Mouse (Mus musculus): ENCODE results near the gene Adrm1.

Gene Adrm1

GRCm38 (mm10) chr2:180170806-180171521, at the start of gene Adrm1:
Gene Adrm1, plus strand, starts transcription at chr2:180171485.
- DNase-seq, result peak; percentile 98

DNA sequence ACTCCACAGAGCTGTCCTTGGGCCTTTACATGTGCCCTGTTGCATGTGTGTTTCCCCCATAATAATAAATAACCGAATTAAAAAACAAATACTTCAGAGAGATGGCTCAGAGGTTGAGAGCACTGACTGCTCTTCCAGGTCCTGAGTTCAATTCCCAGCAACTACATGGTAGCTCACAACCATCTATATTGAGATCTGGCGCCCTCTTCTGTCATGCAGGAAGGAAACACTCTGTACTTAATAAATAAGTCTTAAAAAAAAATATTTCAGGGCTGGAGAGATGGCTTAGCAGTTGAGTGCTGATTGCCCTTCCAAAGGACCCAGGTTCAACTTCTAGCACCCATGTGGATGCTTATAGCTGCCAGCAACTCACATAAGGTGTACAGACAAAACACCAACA, 47.1 kb upstream of the Adrm1 start:
- no peak for DNase-seq

DNA sequence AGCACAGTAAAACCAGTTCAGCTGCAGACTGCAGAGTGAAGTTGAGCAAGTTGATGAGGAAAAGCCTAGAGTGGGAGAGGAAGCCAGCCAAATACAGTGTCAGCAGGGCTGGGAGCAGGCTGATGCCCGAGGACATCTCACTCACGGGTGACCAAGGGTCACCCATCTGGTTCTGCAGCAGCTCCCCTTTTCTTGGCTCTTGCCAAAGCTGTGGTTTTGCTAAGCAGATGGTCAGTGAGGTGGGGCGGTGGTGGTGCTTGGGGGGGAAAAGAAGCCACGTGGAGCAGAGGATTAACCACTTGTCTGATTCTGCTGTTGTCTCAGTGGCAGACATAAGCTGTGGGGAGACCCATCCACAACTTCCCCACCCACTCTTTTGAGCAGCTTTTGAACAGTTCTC, 45.1 kb upstream of the Adrm1 start:
- DNase-seq, result peak; percentile 32

GRCm38 (mm10) chr2:180127675-180128074, 43.6 kb upstream of the Adrm1 start:
- DNase-seq, result no peak

- no peak for DNase-seq
Measured at GRCm38 (mm10) chr2:180133231-180133630, 38.1 kb upstream of the Adrm1 start.

DNA sequence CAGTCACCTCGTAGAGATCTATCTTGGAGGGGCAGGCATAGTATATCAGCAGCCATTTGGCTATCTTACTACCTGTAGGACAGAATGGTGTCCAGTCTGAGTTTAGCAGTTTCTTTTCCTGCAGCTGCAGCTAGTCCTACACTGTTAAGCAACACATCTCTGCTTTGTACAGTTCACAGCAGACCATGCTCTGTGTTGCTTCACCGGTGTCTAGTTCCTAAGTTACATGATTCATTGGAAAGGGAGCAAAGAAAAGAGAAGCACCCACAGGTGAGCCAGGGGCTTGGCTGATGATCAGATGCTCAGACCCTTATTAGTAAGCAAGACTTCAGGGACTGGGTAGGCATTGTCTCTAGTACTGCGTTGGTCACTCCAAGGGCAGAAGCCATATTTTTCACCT, 37.4 kb upstream of the Adrm1 start:
- no peak for DNase-seq

GRCm38 (mm10) chr2:180135414-180135813, 35.9 kb upstream of the Adrm1 start:
- no peak for DNase-seq

DNA sequence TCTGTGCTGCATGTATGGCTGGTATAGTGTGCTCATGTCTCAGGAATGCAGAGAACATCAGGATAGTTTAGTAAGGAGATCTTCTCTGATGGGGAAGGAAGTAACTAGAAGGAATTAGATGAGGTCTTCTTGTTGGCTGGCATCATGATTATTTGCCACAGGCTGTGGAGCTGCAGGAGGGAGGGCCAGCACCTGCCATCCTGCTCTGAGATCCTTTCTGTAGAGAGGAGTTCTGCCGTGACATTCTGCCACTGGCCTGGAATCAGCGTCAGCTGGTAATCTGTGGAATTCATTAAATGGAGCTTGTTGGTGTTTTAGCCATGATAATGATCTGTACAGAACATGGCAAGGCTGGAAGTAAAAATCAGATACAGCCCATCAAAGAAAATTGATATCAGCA, 25.2 kb upstream of the Adrm1 start:
- DNase-seq, result no peak

DNA sequence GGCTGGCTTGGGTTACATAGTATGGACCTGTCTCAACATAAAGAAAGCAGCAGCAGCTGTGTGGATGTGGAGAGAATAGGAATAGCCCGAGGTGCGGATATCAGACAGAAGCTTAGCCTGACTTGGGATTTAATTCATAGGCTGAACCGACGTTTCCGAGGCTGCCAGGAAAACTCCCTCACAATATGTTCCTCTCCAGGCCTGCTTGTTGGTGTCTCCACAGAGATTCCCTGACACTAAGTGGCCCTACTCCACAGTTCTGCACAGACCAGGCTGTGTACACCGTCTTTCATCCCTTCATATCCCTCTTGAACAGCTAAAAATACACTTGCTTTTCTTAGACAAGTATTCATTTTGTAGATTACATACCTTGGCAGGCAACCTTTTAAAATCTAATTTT, 23.9 kb upstream of the Adrm1 start:
- no peak for DNase-seq

DNA sequence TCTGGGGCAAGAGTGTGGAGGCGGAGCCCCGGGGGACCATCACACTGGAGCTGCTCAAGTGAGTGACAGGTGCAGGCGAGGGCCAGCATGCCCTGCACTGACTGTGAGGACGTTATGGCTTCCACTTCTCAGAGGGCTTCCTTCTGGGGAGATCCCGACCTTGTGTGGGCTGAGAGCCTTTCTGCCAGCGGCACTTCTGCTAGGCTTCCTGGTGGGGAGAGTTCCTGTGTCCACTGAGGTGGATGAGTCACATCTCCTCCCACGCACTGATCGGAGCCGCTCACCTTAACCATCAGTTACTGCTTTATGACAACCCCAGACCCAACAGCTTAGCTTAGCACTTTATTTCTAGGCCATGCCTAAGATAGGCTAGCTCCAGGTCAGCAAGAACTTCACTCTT, 22.7 kb upstream of the Adrm1 start:
- no peak for DNase-seq

- DNase-seq, result no peak
Measured at GRCm38 (mm10) chr2:180154796-180155195, 16.5 kb upstream of the Adrm1 start.

DNA sequence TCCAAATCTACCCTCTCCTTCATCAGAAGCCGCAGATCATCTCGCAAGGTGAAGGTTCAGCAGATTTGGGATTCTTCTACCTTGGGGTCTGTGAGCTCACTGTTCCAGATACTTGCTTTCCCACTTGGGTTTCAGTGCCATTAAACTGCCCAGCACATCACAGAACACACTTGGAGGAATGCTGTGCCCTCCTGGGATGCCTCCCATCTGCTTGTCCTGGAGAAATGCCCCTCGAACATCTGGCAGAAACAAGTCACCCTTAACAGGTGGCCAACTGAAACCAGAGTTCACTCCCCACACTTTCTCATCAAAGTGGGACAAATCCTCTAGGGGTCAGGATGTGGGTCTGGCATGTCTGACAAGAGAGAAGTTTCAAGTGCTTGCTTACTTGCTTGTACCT, 12.7 kb upstream of the Adrm1 start:
- no peak for DNase-seq

GRCm38 (mm10) chr2:180165855-180166254, 5.4 kb upstream of the Adrm1 start:
- no peak for DNase-seq

GRCm38 (mm10) chr2:180166869-180167268, 4.4 kb upstream of the Adrm1 start:
- no peak for DNase-seq

DNA sequence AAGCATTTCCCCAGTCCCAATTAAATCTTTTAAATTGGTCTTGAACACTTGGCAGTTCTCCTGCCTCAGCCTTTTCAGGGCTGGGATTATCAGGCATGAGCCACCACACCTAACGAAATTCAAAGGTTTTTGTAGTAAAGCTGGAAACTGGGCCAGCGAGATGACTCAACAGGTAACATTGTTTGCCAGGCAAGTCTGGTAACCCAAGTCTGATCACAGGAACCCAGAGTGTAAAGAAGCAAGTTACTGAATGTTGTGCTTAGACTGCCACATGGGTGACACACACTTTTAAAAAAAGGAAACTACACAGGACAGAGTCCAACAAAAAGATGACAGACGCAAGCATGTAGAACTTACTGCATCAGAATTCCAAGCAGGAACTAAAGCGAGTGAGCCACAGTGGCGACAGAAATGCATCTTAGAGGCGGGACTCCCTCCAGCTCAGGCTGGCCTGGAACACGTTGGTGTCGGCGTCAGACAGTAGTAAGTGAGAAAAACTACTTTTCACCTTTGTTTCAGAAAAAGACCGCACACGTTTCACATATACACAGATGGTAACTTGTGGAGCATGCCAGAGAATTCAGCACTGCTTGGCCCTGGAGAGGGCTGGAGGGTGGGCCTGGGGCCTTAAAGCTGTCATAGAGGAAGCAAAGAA, 1.0 kb upstream of the Adrm1 start:
- DNase-seq, result no peak

- no peak for DNase-seq
Measured at GRCm38 (mm10) chr2:180171522-180172070, 311 bp downstream of the Adrm1 start.

GRCm38 (mm10) chr2:180172152-180172551, 867 bp downstream of the Adrm1 start:
- no peak for DNase-seq

GRCm38 (mm10) chr2:180173163-180173562, 1.9 kb downstream of the Adrm1 start:
- DNase-seq, result no peak

GRCm38 (mm10) chr2:180173711-180174110, 2.4 kb downstream of the Adrm1 start:
- peak; percentile 49 for DNase-seq

GRCm38 (mm10) chr2:180174121-180174520, 2.8 kb downstream of the Adrm1 start:
- no peak for DNase-seq

DNA sequence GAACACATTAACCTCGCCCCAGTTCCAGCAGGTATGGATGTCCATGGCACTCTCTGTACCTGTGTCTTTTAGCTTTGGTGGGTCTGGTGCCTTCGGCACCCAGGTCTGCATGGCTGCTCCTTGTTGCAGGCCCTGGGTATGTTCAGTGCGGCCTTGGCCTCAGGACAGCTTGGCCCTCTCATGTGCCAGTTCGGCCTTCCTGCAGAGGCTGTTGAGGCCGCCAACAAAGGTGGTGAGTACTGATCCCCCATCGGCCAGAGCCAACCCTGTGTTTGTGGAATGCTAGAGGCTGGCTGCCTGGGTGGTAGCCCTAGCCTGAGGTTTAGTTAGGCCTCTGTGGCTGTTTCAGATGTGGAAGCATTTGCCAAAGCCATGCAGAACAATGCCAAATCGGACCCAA, 4.4 kb downstream of the Adrm1 start:
- no peak for DNase-seq

DNA sequence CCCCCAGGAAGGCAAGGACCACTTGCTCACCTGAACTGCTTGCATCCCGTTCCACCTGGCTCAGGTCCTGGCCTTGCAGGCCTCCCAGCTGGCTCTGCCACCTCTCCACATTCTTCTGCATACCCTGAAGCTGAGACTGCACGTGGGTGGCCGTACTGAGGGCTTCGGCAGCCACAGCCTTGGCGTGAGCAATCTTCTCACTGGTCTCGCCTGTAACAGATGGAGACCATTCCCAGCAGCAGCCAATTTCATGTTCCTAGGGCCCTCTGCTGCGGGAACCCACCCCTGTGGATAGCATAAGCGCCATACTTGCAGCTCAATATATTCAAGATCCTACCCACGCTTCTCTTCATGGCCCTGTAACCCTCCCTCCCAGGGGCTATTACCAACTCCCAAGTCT, 10.3 kb downstream of the Adrm1 start:
- no peak for DNase-seq

DNA sequence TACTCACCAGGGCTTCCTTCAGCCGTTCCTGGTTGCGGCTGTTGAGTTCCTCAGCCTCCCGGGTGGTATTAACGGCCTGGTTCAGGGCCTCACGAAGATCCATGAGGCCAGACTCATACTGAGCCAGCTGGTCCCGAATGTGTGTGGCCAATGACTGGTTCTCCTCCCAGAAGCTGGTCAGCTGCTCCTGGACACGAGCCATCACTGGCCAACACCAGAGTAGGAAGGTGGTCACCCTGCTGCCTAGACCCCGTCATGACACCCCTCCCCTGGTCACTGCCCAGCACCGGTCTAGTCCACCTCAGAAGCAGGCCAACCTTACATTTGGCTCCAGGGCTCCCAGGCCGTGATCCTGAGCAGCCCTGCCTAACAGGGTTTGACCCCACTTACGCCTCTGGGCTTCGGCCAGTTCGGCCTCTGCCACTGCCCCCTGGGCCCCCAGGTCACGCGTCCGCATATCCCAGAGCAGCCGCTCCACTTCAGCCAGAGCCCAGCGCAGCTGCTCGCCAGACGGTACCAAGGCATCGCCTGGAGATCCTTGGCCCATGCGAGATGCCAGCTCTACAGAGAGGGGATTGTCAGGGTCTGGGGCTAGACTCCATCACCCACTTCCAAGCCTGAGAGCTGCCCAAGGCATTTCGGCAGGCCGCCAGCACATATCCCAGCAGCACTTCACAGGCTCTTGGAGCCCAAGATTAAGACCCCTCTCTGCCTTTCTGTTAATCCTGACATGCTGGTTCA, 12.9 kb downstream of the Adrm1 start:
- DNase-seq, result no peak

- no peak for DNase-seq
Measured at GRCm38 (mm10) chr2:180184752-180185109, 13.4 kb downstream of the Adrm1 start.

Measured in kidney, postnatal 10 days (tissue).